Mouse (Mus musculus) stomach, postnatal 0 days (tissue): ENCODE results near the gene Tnfaip8l1. TPM values are rescaled to one million over a fixed set of nuclear protein-coding genes. Genes with fewer than 3 reads are reported as not detected.

Experiments
- ATAC-seq: fragments of 200-750 bp; cut with Nextera tagmentation; 2 replicates; pipeline ENCODE4 v1.8.0; 2017; ENCODE audit not compliant: low FRiP score, low TSS enrichment
- DNase-seq: peaks from one replicate; pipeline ENCODE4 v3.0.0-alpha.2; 2016; ENCODE audit warnings: low spot score
- H3K27ac ChIP-seq: fragments of 300-500 bp; sonication (generic); replicated peaks from 2 replicates; pipeline ENCODE4 v1.5.1; 2014; ENCODE audit warnings: mild to moderate bottlenecking, control low read depth
- H3K27me3 ChIP-seq: fragments of 300-500 bp; sonication (generic); 2 replicates; pipeline ENCODE4 v1.6.1; 2014; ENCODE audit warnings: low read length; ENCODE audit not compliant: control insufficient read depth, insufficient read depth
- H3K36me3 ChIP-seq: fragments of 300-500 bp; sonication (generic); 2 replicates; pipeline ENCODE4 v1.6.1; 2014; ENCODE audit warnings: low read length, mixed read lengths; ENCODE audit not compliant: control insufficient read depth, insufficient read depth
- H3K4me1 ChIP-seq: fragments of 300-500 bp; sonication (generic); replicated peaks from 2 replicates; pipeline ENCODE4 v1.6.1; 2014; ENCODE audit warnings: antibody characterized with exemption; ENCODE audit not compliant: control insufficient read depth, insufficient read depth
- H3K4me2 ChIP-seq: fragments of 300-500 bp; sonication (generic); replicated peaks from 2 replicates; pipeline ENCODE4 v1.6.1; 2014; ENCODE audit warnings: low read depth, mild to moderate bottlenecking, control low read depth, moderate library complexity
- H3K4me3 ChIP-seq: fragments of 300-500 bp; sonication (generic); 2 replicates; pipeline ENCODE4 v1.5.1; 2014; ENCODE audit warnings: low read depth, low read length, control low read depth
- H3K9ac ChIP-seq: fragments of 300-500 bp; sonication (generic); 2 replicates; pipeline ENCODE4 v1.6.1; 2014; ENCODE audit warnings: mild to moderate bottlenecking, low read length, control low read depth, mixed read lengths
- H3K9me3 ChIP-seq: fragments of 300-500 bp; sonication (generic); 2 replicates; pipeline ENCODE4 v1.6.1; 2016; ENCODE audit warnings: low read length; ENCODE audit not compliant: control insufficient read depth
- CTCF ChIP-seq: IDR thresholded peaks from 2 replicates; pipeline ENCODE4 v1.5.1; 2016; ENCODE audit warnings: antibody characterized with exemption, low read depth, mild to moderate bottlenecking, moderate library complexity
- EP300 ChIP-seq: optimal IDR thresholded peaks from 2 replicates; pipeline ENCODE3; 2016; ENCODE audit warnings: antibody characterized with exemption
- WGBS: fragments of 180-500 bp; shearing (Covaris S2); extraction: QIAGEN DNeasy Blood & Tissue Kit; methylation state at CpG from one replicate; pipeline ENCODE4 v1.1.7; 2014; 5-methylcytosine and 5-hydroxymethylcytosine counted together
- polyA plus RNA-seq: library from polyadenylated mRNA; unstranded; fragments of >200 nt; fragmentation: Nextera tagmentation; extraction: Ambion mirVana; gene quantifications from 2 replicates; pipeline ENCODE4 v1.2.1, GENCODE M21; 2015

Gene Tnfaip8l1
- polyA plus RNA-seq, 1 experiment from 2014 or later, result 5.2 TPM

GRCm38 (mm10) chr17:56164510-56164909 lies 2.2 kb downstream of the Tnfaip8l1 start:
- DNase-seq, result no peak
- Histone ChIP-seq H3K4me1 (peaks cover 10% of the 10 kb centered on the region; the same call in 1 of the 2 replicates), H3K27me3 (no peaks in the 10 kb centered on the region), H3K9me3 (no peaks in the 10 kb centered on the region), H3K27ac (no peak overlapping the region), H3K4me2 (no peak overlapping the region), H3K9ac (no peak overlapping the region), H3K4me3 (no peak overlapping the region), H3K36me3 (no peaks in the 10 kb centered on the region)
- 82% methylated on average over 3 of the region's 3 CpGs for WGBS
- ATAC-seq, result no peak
- TF ChIP-seq EP300, result no peak
- TF ChIP-seq CTCF, result no peak

GRCm38 (mm10) chr17:56165671-56166070 lies 3.4 kb downstream of the Tnfaip8l1 start:
- H3K9ac ChIP-seq, result no peak overlapping the region
- no peaks in the 10 kb centered on the region for H3K36me3 ChIP-seq
- no peak overlapping the region for H3K4me2 ChIP-seq
- WGBS, result 57% methylated on average over 11 of the region's 11 CpGs
- H3K9me3 ChIP-seq, result no peaks in the 10 kb centered on the region
- H3K4me3 ChIP-seq, result no peak overlapping the region
- no peak for DNase-seq
- TF ChIP-seq EP300 (no peak), CTCF (no peak)
- H3K27me3 ChIP-seq, result no peaks in the 10 kb centered on the region
- H3K27ac ChIP-seq, result no peak overlapping the region
- ATAC-seq, result no peak
- peaks cover 10% of the 10 kb centered on the region; the same call in 1 of the 2 replicates for H3K4me1 ChIP-seq

DNA sequence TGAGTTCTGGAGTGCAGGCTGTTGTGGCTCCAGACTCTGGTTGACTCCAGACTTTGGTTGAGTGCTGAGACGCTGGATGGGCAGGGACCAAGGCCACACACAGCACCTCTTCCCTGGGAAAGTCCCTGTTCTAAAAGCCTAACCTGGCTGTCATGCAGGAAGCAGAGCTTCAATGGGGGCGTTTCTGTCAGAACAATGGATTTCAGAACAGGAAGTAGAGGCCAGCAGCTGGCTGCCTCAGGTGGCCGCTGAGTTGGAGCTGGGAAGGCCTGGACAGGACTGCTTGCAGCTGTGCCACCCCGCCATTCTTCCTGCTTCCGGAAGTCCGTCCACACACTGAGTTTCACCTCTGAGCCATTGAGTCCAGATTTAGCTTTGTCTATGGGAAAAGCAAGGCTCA lies 7.6 kb downstream of the Tnfaip8l1 start:
- Histone ChIP-seq H3K4me1 (0 out of 2 replicates have a peak, but pooled peaks cover 2% of the 10 kb centered on the region), H3K4me3 (no peak overlapping the region), H3K27ac (no peak overlapping the region), H3K9me3 (no peaks in the 10 kb centered on the region), H3K9ac (no peak overlapping the region), H3K36me3 (no peaks in the 10 kb centered on the region), H3K4me2 (no peak overlapping the region), H3K27me3 (no peaks in the 10 kb centered on the region)
- 60% methylated on average over 6 of the region's 6 CpGs for WGBS
- TF ChIP-seq CTCF (no peak), EP300 (no peak)
- ATAC-seq (peak; percentile 8; the same call in 1 of the 2 replicates), DNase-seq (no peak)

- Histone ChIP-seq H3K4me1 (no peaks in the 10 kb centered on the region), H3K9ac (no peak overlapping the region), H3K27ac (no peak overlapping the region), H3K36me3 (no peaks in the 10 kb centered on the region), H3K9me3 (no peaks in the 10 kb centered on the region), H3K27me3 (no peaks in the 10 kb centered on the region), H3K4me2 (no peak overlapping the region), H3K4me3 (no peak overlapping the region)
- TF ChIP-seq EP300 (no peak), CTCF (no peak)
- 54% methylated on average over 10 of the region's 10 CpGs for WGBS
- ATAC-seq (no peak), DNase-seq (no peak)
These were observed 8.4 kb downstream of the Tnfaip8l1 start for GRCm38 (mm10) chr17:56170636-56171035.

DNA sequence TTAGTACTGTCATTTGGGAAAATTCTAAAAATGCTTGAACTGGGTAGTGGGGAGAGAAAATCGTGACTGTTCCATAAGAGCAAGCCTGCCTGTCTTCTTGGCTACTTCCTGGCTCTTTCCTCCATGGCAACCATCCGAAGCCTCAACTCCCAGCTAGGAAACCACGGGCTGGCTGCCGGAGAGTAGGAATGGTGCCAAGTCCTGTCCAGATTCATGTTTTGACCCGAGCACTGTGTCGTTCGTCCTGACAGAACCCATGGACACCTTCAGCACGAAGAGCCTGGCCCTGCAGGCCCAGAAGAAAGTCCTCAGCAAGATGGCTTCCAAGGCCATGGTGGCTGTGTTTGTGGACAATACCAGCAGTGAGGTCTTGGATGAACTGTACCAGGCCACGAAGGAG lies 9.2 kb downstream of the Tnfaip8l1 start:
- Histone ChIP-seq H3K36me3 (no peaks in the 10 kb centered on the region), H3K27me3 (no peaks in the 10 kb centered on the region), H3K4me1 (no peaks in the 10 kb centered on the region), H3K4me2 (no peak overlapping the region), H3K9me3 (no peaks in the 10 kb centered on the region), H3K27ac (no peak overlapping the region), H3K9ac (no peak overlapping the region), H3K4me3 (no peak overlapping the region)
- DNase-seq (no peak), ATAC-seq (no peak)
- TF ChIP-seq CTCF, result no peak
- TF ChIP-seq EP300, result no peak
- 65% methylated on average over 9 of the region's 9 CpGs for WGBS

DNA sequence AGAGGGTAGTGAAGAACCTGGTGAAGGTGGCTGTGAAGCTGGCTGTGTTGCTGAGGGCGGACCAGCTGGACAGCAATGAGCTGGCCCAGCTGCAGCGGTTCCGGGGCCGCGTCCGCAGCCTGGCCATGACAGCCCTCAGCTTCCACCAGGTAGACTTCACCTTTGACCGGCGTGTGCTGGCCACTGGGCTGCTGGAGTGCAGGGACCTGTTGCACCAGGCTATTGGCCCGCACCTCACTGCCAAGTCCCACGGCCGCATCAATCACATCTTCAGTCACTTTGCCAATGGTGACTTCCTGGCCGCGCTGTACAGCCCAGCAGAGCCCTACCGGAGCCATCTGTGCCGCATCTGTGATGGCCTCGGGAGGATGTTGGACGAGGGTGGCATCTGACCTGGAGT lies 9.6 kb downstream of the Tnfaip8l1 start:
- Histone ChIP-seq H3K27me3 (no peaks in the 10 kb centered on the region), H3K27ac (no peak overlapping the region), H3K4me3 (no peak overlapping the region), H3K4me1 (no peaks in the 10 kb centered on the region), H3K9me3 (no peaks in the 10 kb centered on the region), H3K9ac (no peak overlapping the region), H3K4me2 (no peak overlapping the region), H3K36me3 (peaks cover 2% of the 10 kb centered on the region; the same call in 1 of the 2 replicates)
- ATAC-seq (no peak), DNase-seq (no peak)
- TF ChIP-seq CTCF (no peak), EP300 (no peak)
- 94% methylated on average over 17 of the region's 17 CpGs for WGBS
